Mouse (Mus musculus) lung, embryonic 15.5 days (tissue): ENCODE measurements around the gene Tex45. TPM values are rescaled to one million over a fixed set of nuclear protein-coding genes. Genes with fewer than 3 reads are reported as not detected.

Source experiments
- ATAC-seq: fragments of 200-750 bp; cut with Nextera tagmentation; 2 replicates; pipeline ENCODE4 v1.8.0; 2017; ENCODE audit warnings: moderate number of reproducible peaks, borderline replicate concordance; ENCODE audit not compliant: low FRiP score, low TSS enrichment; ENCODE audit errors: extremely low read depth
- H3K27ac ChIP-seq: fragments of 300-500 bp; sonication (generic); 2 replicates; pipeline ENCODE4 v1.5.1; 2015; ENCODE audit warnings: moderate library complexity, mild to moderate bottlenecking, inconsistent platforms
- H3K27me3 ChIP-seq: fragments of 300-500 bp; sonication (generic); 2 replicates; pipeline ENCODE4 v1.6.1; 2015; ENCODE audit warnings: inconsistent platforms
- H3K36me3 ChIP-seq: fragments of 300-500 bp; sonication (generic); 2 replicates; pipeline ENCODE4 v1.6.1; 2015; ENCODE audit warnings: inconsistent platforms
- H3K4me1 ChIP-seq: fragments of 300-500 bp; sonication (generic); 2 replicates; pipeline ENCODE4 v1.6.1; 2015; ENCODE audit warnings: inconsistent platforms
- H3K4me2 ChIP-seq: fragments of 300-500 bp; sonication (generic); 2 replicates; pipeline ENCODE4 v1.6.1; 2015; ENCODE audit warnings: inconsistent platforms, mild to moderate bottlenecking, moderate library complexity
- H3K4me3 ChIP-seq: fragments of 300-500 bp; sonication (generic); 2 replicates; pipeline ENCODE4 v1.5.1; 2015; ENCODE audit warnings: mild to moderate bottlenecking, inconsistent platforms
- H3K9ac ChIP-seq: fragments of 300-500 bp; sonication (generic); 2 replicates; pipeline ENCODE4 v1.6.1; 2015; ENCODE audit warnings: inconsistent platforms
- H3K9me3 ChIP-seq: fragments of 300-500 bp; sonication (generic); 2 replicates; pipeline ENCODE4 v1.6.1; 2016; ENCODE audit warnings: inconsistent platforms
- WGBS: fragments of 180-500 bp; shearing (Covaris S2); methylation state at CpG from one replicate; pipeline ENCODE4 v1.1.7; 2015; 5-methylcytosine and 5-hydroxymethylcytosine counted together
- polyA plus RNA-seq: library from polyadenylated mRNA; unstranded; fragments of >200 nt; fragmentation: Nextera tagmentation; extraction: Ambion mirVana; gene quantifications from 2 replicates; pipeline ENCODE4 v1.2.1, GENCODE M21; 2015

The Tex45 gene
- polyA plus RNA-seq, 1 experiment from 2014 or later = not detected

DNA sequence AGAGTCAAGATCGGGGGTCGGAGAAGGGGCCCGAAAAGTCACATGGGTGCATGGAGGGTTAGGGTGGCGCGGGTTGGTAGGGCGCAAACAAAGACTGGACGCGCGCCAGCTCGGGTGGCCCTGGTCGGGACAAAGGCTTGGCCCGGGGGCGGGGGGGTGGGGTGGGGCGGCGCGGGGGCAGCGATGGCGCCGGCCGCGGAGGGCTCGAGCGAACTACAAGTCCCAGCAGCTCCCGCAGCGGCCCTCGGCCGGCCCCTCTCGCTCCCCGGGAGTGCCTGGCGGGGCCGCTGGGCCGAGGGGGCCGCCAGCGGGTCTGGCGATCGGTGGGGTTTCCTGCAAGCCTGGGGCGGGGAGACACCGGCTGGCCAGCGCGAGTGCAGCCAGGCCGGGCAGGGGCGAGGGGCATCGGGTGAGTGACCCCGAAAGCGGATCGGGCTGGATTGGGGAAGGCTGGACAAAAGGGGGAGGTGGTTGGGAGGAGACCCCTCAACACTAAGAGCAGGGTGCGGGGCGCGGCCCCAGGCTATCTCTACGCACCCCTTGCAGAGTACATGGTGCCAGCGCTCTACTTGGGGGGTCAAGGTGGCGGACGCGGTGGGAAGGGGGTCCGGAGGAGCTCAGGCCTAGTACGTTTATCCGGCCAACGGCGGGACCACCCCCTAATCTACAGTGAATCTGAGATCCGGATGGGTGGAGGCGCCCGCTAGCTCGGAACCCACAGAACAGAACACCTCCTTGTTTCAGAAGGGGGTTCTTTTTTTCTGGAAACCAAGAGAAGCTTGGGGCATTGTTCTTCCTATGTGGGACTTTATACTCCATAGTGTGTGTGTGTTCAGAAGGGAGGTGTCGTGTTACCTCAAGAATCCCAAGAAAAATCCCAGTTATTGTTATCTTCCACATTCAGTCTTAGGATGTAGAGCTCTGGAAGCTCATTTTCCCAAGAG, 22.5 kb downstream of the Tex45 start, which contains the start of gene Zfp358:
Gene Zfp358, plus strand, starts transcription at position 238 of the 944 bp plus-strand sequence.
- peak; percentile 93 for ATAC-seq
- peak within 1 kb of the TSS; percentile 95 for H3K4me3 ChIP-seq
- under 1% methylated on average over 51 of the region's 64 CpGs for WGBS
- H3K36me3 ChIP-seq = peaks cover 34% of the 10 kb centered on the region
- H3K9ac ChIP-seq = peak within 1 kb of the TSS; percentile 100
- H3K4me1 ChIP-seq = peaks cover 7% of the 10 kb centered on the region
- H3K9me3 ChIP-seq = no peaks in the 10 kb centered on the region
- H3K27ac ChIP-seq = peak within 1 kb of the TSS; percentile 82
- peak within 1 kb of the TSS; percentile 66 for H3K4me2 ChIP-seq
- H3K27me3 ChIP-seq = no peaks in the 10 kb centered on the region

DNA sequence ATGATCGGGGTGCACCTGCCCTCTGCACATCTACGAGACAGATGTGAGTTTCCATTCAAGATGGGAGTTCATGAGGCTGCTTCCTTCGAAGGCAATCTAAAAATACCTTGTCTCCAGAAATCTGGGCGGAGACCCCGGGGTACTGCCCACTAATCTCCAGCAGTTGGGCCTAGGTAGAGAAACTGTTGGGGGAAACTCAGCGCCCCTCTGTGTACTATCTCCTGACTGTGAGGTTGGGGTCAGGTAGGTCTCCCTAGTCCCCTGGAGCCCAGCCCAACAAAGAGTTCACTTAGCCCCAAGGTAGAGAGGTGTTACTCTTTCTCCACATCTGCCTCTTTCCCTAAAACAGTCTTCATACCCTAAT, 23.2 kb downstream of the Tex45 start:
- ATAC-seq = no peak
- peaks cover 7% of the 10 kb centered on the region for H3K4me1 ChIP-seq
- H3K9me3 ChIP-seq = no peaks in the 10 kb centered on the region
- peak overlapping the region; percentile 100 for H3K9ac ChIP-seq
- H3K4me3 ChIP-seq = peak overlapping the region; percentile 95
- WGBS = 28% methylated on average over 6 of the region's 6 CpGs
- peak overlapping the region; percentile 66 for H3K4me2 ChIP-seq
- H3K36me3 ChIP-seq = peaks cover 34% of the 10 kb centered on the region
- no peaks in the 10 kb centered on the region for H3K27me3 ChIP-seq
- peak overlapping the region; percentile 82 for H3K27ac ChIP-seq

DNA sequence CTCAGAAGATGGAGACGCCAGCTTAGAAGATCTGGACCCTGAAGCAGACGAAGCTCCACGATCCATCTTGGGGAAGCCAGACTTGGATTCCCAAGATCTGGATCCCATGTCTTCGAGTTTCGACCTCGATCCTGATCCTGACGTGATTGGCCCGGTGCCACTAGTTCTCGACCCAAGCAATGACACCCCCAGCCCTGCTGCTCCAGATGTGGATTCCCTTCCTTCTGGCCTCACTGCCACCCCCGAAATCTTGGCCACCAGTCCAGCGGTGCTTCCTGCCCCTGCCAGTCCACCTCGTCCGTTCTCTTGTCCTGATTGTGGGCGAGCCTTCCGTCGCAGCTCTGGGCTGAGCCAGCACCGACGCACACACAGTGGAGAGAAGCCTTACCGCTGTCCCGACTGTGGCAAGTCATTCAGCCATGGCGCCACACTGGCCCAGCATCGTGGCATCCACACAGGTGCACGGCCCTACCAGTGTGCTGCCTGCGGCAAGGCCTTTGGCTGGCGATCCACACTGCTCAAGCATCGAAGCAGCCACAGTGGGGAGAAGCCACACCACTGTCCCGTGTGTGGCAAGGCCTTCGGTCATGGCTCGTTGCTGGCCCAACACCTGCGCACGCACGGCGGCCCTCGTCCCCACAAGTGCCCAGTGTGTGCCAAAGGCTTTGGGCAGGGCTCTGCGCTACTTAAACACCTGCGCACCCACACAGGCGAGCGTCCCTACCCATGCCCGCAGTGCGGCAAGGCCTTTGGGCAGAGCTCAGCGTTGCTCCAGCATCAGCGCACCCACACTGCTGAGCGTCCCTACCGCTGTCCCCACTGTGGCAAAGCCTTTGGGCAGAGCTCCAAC, 25.1 kb downstream of the Tex45 start:
- H3K9me3 ChIP-seq = no peaks in the 10 kb centered on the region
- H3K9ac ChIP-seq = no peak overlapping the region
- H3K4me3 ChIP-seq = no peak overlapping the region
- no peaks in the 10 kb centered on the region for H3K27me3 ChIP-seq
- WGBS = 96% methylated on average over 44 of the region's 44 CpGs
- H3K4me1 ChIP-seq = peaks cover 14% of the 10 kb centered on the region
- peaks cover 34% of the 10 kb centered on the region for H3K36me3 ChIP-seq
- no peak overlapping the region for H3K4me2 ChIP-seq
- ATAC-seq = no peak
- H3K27ac ChIP-seq = no peak overlapping the region

DNA sequence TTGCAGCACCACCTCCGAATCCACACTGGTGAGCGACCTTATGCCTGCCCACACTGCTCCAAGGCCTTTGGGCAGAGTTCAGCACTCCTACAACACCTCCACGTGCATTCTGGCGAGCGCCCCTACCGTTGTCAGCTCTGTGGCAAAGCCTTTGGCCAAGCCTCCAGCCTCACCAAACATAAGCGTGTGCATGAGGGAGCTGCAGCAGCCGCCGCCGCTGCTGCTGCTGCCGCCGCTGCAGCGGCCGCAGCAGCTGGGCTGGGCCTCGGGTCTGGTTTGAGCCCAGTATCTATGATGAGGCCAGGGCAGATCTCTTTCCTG, 25.7 kb downstream of the Tex45 start:
- Histone ChIP-seq H3K4me2 (no peak overlapping the region), H3K4me1 (peaks cover 20% of the 10 kb centered on the region), H3K27ac (no peak overlapping the region), H3K9ac (no peak overlapping the region), H3K36me3 (peaks cover 34% of the 10 kb centered on the region), H3K27me3 (no peaks in the 10 kb centered on the region), H3K9me3 (no peaks in the 10 kb centered on the region), H3K4me3 (no peak overlapping the region)
- WGBS = 92% methylated on average over 15 of the region's 15 CpGs
- ATAC-seq = no peak

DNA sequence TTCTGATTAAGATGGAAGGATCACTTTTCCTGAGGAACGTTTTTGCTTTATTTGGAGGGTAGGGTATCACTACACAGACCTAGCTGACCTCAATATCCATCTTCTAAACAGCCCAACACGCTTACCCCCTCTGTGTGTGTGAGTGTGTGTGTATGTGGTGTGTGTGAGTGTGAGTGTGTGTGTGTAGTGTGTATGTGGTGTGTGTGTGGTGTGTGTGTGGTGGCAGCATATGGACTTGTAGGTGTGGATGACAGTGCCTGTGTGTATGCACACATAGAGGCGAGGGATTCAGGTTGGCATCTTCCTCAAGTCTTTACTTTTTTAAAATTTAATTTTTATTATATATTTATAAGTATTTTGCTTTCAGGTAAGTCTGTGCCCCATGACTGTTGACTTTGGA, 27.9 kb downstream of the Tex45 start:
- no peak overlapping the region for H3K27ac ChIP-seq
- H3K9me3 ChIP-seq = no peaks in the 10 kb centered on the region
- no peak overlapping the region for H3K9ac ChIP-seq
- H3K4me1 ChIP-seq = peaks cover 26% of the 10 kb centered on the region
- H3K36me3 ChIP-seq = peaks cover 34% of the 10 kb centered on the region
- ATAC-seq = no peak
- WGBS = 80% methylated on average over 3 of the region's 3 CpGs
- H3K4me3 ChIP-seq = no peak overlapping the region
- H3K27me3 ChIP-seq = no peaks in the 10 kb centered on the region
- H3K4me2 ChIP-seq = no peak overlapping the region

DNA sequence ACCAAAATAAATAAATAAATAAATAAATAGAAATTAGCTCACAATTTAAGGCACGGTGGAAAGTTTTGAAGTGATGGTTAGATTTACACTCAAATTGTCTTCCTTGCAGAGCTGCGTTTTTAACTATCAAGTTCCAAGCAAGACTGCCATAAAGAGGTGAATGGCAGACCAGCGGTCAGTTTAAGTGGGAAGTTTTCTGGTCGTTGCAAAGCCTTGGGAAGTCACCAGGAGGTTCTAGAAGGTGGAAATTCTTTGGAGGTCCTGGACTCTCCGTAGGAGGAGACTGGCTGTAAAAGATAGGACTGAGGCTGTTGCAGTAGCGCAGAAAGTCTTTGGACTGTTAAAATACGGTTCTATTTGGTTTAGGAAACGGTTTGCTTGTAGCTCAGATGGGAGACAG, 29.1 kb downstream of the Tex45 start:
- Histone ChIP-seq H3K9ac (peak overlapping the region; percentile 81), H3K27ac (peak overlapping the region; percentile 92), H3K4me2 (peak overlapping the region; percentile 63), H3K9me3 (no peaks in the 10 kb centered on the region), H3K4me3 (peak overlapping the region; percentile 92), H3K4me1 (peaks cover 19% of the 10 kb centered on the region), H3K36me3 (peaks cover 29% of the 10 kb centered on the region), H3K27me3 (no peaks in the 10 kb centered on the region)
- 4% methylated on average over 8 of the region's 8 CpGs for WGBS
- no peak for ATAC-seq

DNA sequence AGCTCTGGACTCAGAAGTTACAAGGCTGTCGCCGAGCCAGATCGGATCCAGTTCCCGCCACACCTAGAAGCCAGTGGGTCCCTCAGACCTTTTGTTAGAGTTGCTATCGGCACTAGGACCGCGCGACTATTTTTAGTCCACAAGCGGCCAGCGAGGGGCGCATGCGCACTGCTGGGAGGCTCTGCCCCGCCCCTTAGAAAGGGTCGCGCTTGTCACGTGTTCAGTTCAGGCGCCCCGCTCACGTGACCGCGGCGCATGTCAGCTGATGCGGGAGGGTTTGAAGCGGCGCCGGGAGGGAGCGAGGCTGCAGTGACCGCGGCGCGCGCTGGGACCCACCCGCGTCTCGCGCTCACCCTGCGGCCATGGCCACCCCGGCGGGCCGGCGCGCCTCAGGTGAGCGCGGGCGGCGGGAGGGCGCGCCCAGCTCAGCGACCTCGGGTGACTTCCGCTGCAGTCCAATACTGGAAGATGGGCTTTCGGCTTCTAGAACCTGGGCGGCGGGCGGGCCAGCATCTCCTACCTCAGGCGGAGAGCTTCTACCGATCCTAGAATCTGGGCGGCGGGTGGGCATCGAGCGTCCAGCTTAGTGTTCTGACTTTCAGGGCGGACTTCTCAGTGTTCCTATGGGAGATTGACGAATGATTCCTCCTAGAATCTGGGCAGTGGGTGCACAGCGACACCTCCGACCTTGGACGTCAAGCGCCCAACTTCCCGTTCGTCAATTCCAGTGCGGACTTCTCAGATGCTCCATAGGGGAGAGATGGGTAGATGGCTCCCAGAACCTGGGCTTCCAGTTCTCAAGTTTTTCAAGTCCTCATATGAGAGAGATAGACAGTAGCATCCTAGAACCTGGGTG, 29.8 kb downstream of the Tex45 start, which contains the start of gene Mcoln1:
Gene Mcoln1, plus strand, starts transcription at position 223 of the 856 bp plus-strand sequence.
- peaks cover 22% of the 10 kb centered on the region for H3K36me3 ChIP-seq
- peak within 1 kb of the TSS; percentile 92 for H3K4me3 ChIP-seq
- under 1% methylated on average over 70 of the region's 70 CpGs for WGBS
- H3K4me1 ChIP-seq = peaks cover 19% of the 10 kb centered on the region
- peak within 1 kb of the TSS; percentile 63 for H3K4me2 ChIP-seq
- H3K9ac ChIP-seq = peak within 1 kb of the TSS; percentile 90
- no peaks in the 10 kb centered on the region for H3K9me3 ChIP-seq
- H3K27me3 ChIP-seq = no peaks in the 10 kb centered on the region
- ATAC-seq = peak; percentile 91
- H3K27ac ChIP-seq = peak within 1 kb of the TSS; percentile 92

DNA sequence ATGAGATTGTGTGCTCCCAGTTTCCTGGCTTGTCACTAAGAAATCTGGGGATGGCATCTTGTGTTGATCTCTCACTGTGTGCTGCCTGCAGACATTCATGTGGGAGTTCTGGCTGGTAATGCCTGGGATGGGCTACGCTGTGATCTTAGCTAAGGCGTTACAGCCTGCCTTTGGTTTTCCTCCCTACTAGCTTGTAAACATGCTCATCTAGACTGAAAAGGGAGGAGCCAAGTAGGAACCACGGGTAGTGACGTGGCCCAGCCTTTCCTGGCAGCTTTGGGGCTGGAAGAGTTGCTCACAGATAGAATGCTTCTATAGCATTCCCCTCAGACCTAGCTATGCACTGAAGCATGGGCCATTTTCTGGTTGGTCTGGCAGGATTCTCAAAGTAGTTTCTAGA, 31.6 kb downstream of the Tex45 start:
- no peak for ATAC-seq
- 65% methylated on average over 4 of the region's 4 CpGs for WGBS

DNA sequence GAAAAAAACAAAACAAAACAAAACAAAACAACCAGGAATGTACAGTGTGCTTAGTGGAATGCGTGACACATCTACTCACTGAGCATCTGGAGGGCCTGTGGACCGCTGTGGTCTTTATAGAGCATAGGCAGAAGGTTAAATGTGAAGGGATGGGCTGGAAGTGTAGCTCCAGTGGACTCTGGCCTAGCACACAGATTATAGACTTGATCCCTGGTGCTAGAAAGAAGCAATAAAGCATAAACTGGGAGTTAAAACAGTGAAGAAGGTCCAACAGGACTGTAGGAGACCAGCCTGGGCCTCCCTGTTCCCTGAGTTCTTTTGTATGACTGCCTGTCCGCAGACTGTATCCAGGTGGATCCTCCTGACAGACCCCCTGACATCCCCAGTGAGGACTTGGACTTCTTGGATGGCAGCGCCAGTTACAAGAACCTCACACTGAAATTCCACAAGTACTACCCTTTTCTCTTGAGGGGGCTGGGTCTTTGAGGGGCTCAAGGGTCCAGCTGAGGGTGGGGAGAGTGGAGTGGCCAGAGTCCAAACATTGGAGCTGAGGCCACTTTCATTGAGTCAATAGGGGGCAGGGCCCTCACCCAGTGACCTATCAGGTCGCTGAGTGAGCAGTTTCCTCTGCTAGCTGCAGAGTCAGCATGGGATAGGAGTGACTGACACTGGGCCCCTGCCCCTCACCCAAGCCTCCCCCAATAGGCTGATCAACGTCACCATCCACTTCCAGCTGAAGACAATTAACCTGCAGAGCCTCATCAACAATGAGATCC, 37.5 kb downstream of the Tex45 start:
- no peak overlapping the region for H3K27ac ChIP-seq
- ATAC-seq = no peak
- H3K9ac ChIP-seq = no peak overlapping the region
- H3K4me3 ChIP-seq = no peak overlapping the region
- no peaks in the 10 kb centered on the region for H3K4me1 ChIP-seq
- H3K4me2 ChIP-seq = no peak overlapping the region
- no peaks in the 10 kb centered on the region for H3K27me3 ChIP-seq
- WGBS = 73% methylated on average over 6 of the region's 6 CpGs
- no peaks in the 10 kb centered on the region for H3K9me3 ChIP-seq
- peaks cover 43% of the 10 kb centered on the region for H3K36me3 ChIP-seq

More for the DNA sequence above, 31.6 kb downstream of the Tex45 start:
- Histone ChIP-seq H3K27ac (no peak overlapping the region), H3K9me3 (no peaks in the 10 kb centered on the region), H3K4me2 (no peak overlapping the region), H3K27me3 (no peaks in the 10 kb centered on the region), H3K4me3 (no peak overlapping the region), H3K9ac (no peak overlapping the region; the same call in 1 of the 2 replicates), H3K36me3 (peaks cover 20% of the 10 kb centered on the region), H3K4me1 (peaks cover 19% of the 10 kb centered on the region)

DNA sequence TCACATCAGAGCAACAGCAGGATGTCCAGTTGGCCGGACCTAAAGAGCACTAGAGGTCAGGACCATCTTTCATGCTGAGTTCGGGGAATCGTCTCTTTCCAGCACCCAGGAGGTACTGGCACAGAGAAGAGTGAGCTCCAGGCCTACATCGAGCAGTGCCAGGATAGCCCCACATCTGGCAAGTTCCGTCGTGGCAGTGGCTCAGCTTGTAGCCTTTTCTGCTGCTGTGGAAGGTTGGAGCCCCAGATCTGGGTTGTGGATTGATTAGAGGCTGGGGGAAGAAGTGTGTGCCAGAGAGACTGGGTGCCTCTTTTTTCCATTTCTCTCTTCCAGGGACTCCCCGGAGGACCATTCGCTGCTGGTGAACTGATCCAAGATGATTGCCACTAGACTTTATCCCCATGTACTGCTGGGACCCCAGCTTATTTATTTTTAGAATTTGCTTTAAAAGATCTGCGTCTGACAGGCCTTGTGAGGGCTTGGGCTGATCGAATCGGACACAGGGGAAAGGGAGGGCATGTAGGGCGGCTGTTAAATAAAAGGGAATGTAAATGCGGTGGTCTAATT, 44.1 kb downstream of the Tex45 start:
- peak overlapping the region; percentile 93 for H3K4me2 ChIP-seq
- H3K27ac ChIP-seq = peak overlapping the region; percentile 62; the same call in 1 of the 2 replicates
- H3K27me3 ChIP-seq = no peaks in the 10 kb centered on the region
- no peak for ATAC-seq
- H3K4me1 ChIP-seq = peaks cover 16% of the 10 kb centered on the region; the same call in 1 of the 2 replicates
- H3K9ac ChIP-seq = 0 out of 2 replicates have a peak overlapping the region, but pooled peaks have one; percentile 10
- peaks cover 7% of the 10 kb centered on the region; the same call in 1 of the 2 replicates for H3K36me3 ChIP-seq
- 38% methylated on average over 13 of the region's 13 CpGs for WGBS
- H3K9me3 ChIP-seq = no peaks in the 10 kb centered on the region
- H3K4me3 ChIP-seq = peak overlapping the region; percentile 75
